8 mouse cellular contexts compared by ENCODE assay signal in the genomic region with DNA sequence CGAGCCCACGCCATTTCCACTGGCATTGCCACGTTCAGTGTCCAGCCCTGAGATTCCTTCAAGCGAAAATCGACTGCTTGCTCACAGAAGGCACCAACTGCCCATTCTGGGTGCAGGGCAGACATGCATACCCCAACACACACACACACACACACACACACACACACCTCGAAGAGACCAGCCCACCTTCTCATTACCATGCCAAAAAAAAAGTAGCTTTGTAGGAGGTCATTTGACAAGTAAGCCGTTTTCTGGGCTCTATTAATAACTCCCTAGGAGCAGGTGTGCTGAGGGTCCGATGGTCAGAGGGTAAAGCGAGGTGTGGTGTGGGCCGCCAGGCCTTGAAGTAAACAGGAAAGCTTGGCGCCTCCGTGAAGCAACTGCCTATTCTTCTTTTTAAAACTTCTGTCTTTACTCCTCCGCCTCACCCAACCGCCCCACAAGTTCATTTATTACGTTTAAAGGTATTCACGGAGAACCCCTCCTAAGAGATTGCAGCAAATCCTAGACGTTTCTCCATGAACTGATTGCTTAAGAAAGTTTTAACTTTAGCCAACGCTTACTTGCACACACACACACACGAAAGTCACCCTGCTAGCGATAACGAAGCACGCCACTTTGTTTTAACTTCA. TPM values are rescaled to one million over a fixed set of nuclear protein-coding genes. Genes with fewer than 3 reads are reported as not detected.
A peak's percentile ranks its signal among the peaks of the same experiment; 100 is the strongest.
DNase-seq lines count a peak whose midpoint lies in the region; ATAC-seq and TF ChIP-seq lines count a peak whose summit lies in the region.

No protein-coding gene starts in this region.

- H3K36me3 ChIP-seq in spleen, adult 2 months (ENCODE audit: control insufficient read depth, insufficient read depth, low read length): peaks cover 29% of the 10 kb centered on the region
- peaks cover 26% of the 10 kb centered on the region for H3K36me3 ChIP-seq in heart, embryonic 10.5 days
- H3K36me3 ChIP-seq in limb, embryonic 12.5 days: peaks cover 13% of the 10 kb centered on the region

- TF ChIP-seq POLR2A in spleen, adult 2 months (IDR thresholded peaks at IDR 0.05; ENCODE audit: low read depth, low read length): peak; percentile 6; the same call in 1 of the 2 replicates

- 7% methylated on average over 22 of the region's 22 CpGs for WGBS in spleen, adult 2 months
- WGBS in heart, embryonic 10.5 days: 8% methylated on average over 22 of the region's 22 CpGs
- WGBS in limb, embryonic 12.5 days: 17% methylated on average over 22 of the region's 22 CpGs

- no peak for TF ChIP-seq CTCF in spleen, adult 2 months (IDR thresholded peaks at IDR 0.05; ENCODE audit: extremely low read depth, insufficient read depth, insufficient read length, insufficient replicate concordance)

- ATAC-seq in limb, embryonic 12.5 days (ENCODE audit: insufficient number of reproducible peaks, insufficient read depth, low FRiP score, low TSS enrichment, low read depth): no peak

- peak overlapping the region; percentile 69 for H3K4me2 ChIP-seq in limb, embryonic 12.5 days

- H3K9ac ChIP-seq in limb, embryonic 12.5 days (replicated peaks): peak overlapping the region; percentile 72; the same call in 1 of the 2 replicates

- H3K4me3 ChIP-seq in spleen, adult 2 months (ENCODE audit: extremely low read depth, insufficient read depth, insufficient read length): peak overlapping the region; percentile 91
- H3K4me3 ChIP-seq in heart, embryonic 10.5 days: peak overlapping the region; percentile 79
- H3K4me3 ChIP-seq in limb, embryonic 12.5 days (replicated peaks): peak overlapping the region; percentile 56

- H3K9me3 ChIP-seq in heart, embryonic 10.5 days: no peaks in the 10 kb centered on the region
- no peaks in the 10 kb centered on the region for H3K9me3 ChIP-seq in limb, embryonic 12.5 days

- H3K4me1 ChIP-seq in spleen, adult 2 months (ENCODE audit: control insufficient read depth, insufficient read depth, insufficient read length): peaks cover 16% of the 10 kb centered on the region; the same call in 1 of the 2 replicates
- peaks cover 31% of the 10 kb centered on the region for H3K4me1 ChIP-seq in heart, embryonic 10.5 days
- peaks cover 17% of the 10 kb centered on the region for H3K4me1 ChIP-seq in limb, embryonic 12.5 days (replicated peaks)

- H3K27ac ChIP-seq in spleen, adult 2 months (ENCODE audit: insufficient read depth, low read length): peak overlapping the region; percentile 99
- peak overlapping the region; percentile 98 for H3K27ac ChIP-seq in heart, embryonic 10.5 days
- peak overlapping the region; percentile 64 for H3K27ac ChIP-seq in limb, embryonic 12.5 days

- DNase-seq in spleen, adult 2 months (ENCODE audit: low read depth in 1 of 2, low spot score in 2 of 2): peak in 1 of 2 experiments; percentile 35
- no peak for DNase-seq in spleen, postnatal 14 days (ENCODE audit: low spot score in 2 of 2)
- DNase-seq in heart, embryonic 10.5 days (ENCODE audit: low spot score): no peak
- DNase-seq in neural tube, embryonic 10.5 days (ENCODE audit: extremely low spot score, low spot score): peak; percentile 31
- no peak for DNase-seq in urinary bladder, postnatal 25 days (ENCODE audit: low spot score)
- DNase-seq in adrenal gland, postnatal 14 days: no peak
- no peak for DNase-seq in gastrocnemius, postnatal 10 days

- no peaks in the 10 kb centered on the region for H3K27me3 ChIP-seq in spleen, adult 2 months (ENCODE audit: control insufficient read depth, insufficient read depth, low read length)
- no peaks in the 10 kb centered on the region for H3K27me3 ChIP-seq in heart, embryonic 10.5 days (ENCODE audit: insufficient read depth, poor library complexity, severe bottlenecking)
- no peaks in the 10 kb centered on the region for H3K27me3 ChIP-seq in limb, embryonic 12.5 days

RNA-seq across cellular contexts. Expression of a gene that starts 1.3 kb away (rescaled TPM):
- polyA plus RNA-seq in spleen, adult 2 months (2012; rRNA removed): 138 and 187 TPM in 2 replicates
- 48.7 and 82.4 TPM in 2 replicates for polyA plus RNA-seq in heart, embryonic 10.5 days (2016; fragmentation: Nextera tagmentation; extraction: Ambion mirVana)
- 17.0 and 18.5 TPM in 2 replicates for polyA plus RNA-seq in limb, embryonic 12.5 days (2016; fragmentation: Nextera tagmentation; extraction: Ambion mirVana)
- total RNA-seq in adrenal gland, postnatal 14 days (2021): 50.8 and 66.3 TPM in 2 replicates
- 10 to 100 TPM; 23.5 to 29.2 TPM for total RNA-seq in gastrocnemius, postnatal 10 days (2021)
